Mouse (Mus musculus) bone marrow, adult 2 months (tissue): Measurements from ENCODE around the gene Olfr314.

Experiments
- CTCF ChIP-seq: fragments of 200-500 bp; IDR thresholded peaks from 2 replicates; pipeline ENCODE4 v1.5.1; 2011; ENCODE audit warnings: low read length, control low read depth; ENCODE audit not compliant: control insufficient read depth, insufficient read depth
- POLR2A ChIP-seq: fragments of 200-500 bp; IDR thresholded peaks from 2 replicates; pipeline ENCODE4 v1.6.1; 2011; ENCODE audit warnings: low read depth, mild to moderate bottlenecking, control low read depth, low read length, borderline replicate concordance; ENCODE audit not compliant: control insufficient read depth

DNA sequence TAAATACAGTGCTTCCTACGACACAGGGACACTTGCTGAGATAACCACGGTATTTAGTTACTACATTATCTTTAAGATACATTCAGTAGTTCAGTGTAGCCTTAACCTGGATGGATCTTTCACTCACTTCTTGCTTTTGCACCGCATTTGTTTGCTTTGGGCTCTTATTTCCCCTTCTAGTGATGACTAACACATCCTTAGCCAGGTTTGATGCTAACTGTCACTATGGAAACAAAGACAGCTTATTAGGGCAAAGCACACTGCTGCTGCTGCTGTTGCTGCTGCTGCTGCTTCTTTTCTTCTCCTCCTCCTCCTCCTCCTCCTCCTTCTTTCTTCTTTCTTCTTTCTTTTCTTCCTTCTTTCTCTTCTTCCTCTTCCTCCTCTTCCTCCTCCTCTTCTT lies 6.8 kb downstream of the Olfr314 start:
- TF ChIP-seq CTCF (no peak), POLR2A (no peak)
